Mouse (Mus musculus): ENCODE data around the gene Stk11. TPM values are rescaled to one million over a fixed set of nuclear protein-coding genes. Genes with fewer than 3 reads are reported as not detected.
A peak's percentile ranks its signal among the peaks of the same experiment; 100 is the strongest.

Gene Stk11
- polyA plus RNA-seq, 1 experiment from 2014 or later: 14.4 TPM

- 3% methylated on average over 30 of the region's 30 CpGs for WGBS
- Histone ChIP-seq H3K4me2 (replicated peaks) (peak overlapping the region; percentile 93), H3K4me1 (replicated peaks) (peaks cover 37% of the 10 kb centered on the region), H3K9ac (peak overlapping the region; percentile 95), H3K4me3 (replicated peaks) (peak overlapping the region; percentile 90), H3K27me3 (replicated peaks) (no peaks in the 10 kb centered on the region), H3K9me3 (no peaks in the 10 kb centered on the region), H3K27ac (no peak overlapping the region), H3K36me3 (peaks cover 22% of the 10 kb centered on the region)
- no peak for ATAC-seq
Measured at GRCm38 (mm10) chr10:80116927-80117691, 1.5 kb downstream of the Stk11 start.

GRCm38 (mm10) chr10:80117736-80118135 lies 2.1 kb downstream of the Stk11 start:
- ATAC-seq: no peak
- Histone ChIP-seq H3K27me3 (replicated peaks) (no peaks in the 10 kb centered on the region), H3K27ac (no peak overlapping the region), H3K4me2 (replicated peaks) (peak overlapping the region; percentile 93), H3K4me1 (replicated peaks) (peaks cover 37% of the 10 kb centered on the region), H3K4me3 (replicated peaks) (peak overlapping the region; percentile 90), H3K9me3 (no peaks in the 10 kb centered on the region), H3K9ac (peak overlapping the region; percentile 95), H3K36me3 (peaks cover 22% of the 10 kb centered on the region)
- 25% methylated on average over 1 of the region's 1 CpGs for WGBS

- no peaks in the 10 kb centered on the region for H3K9me3 ChIP-seq
- WGBS: 67% methylated on average over 6 of the region's 6 CpGs
- peak overlapping the region; percentile 95; the same call in 1 of the 2 replicates for H3K9ac ChIP-seq
- peak overlapping the region; percentile 90 for H3K4me3 ChIP-seq (replicated peaks)
- H3K4me2 ChIP-seq (replicated peaks): peak overlapping the region; percentile 93
- peaks cover 37% of the 10 kb centered on the region for H3K4me1 ChIP-seq (replicated peaks)
- H3K27me3 ChIP-seq (replicated peaks): no peaks in the 10 kb centered on the region
- 0 out of 2 replicates have a peak overlapping the region, but pooled peaks have one; percentile 15 for H3K27ac ChIP-seq
- H3K36me3 ChIP-seq: peaks cover 22% of the 10 kb centered on the region
- ATAC-seq: no peak
Measured at GRCm38 (mm10) chr10:80118552-80118951, 2.9 kb downstream of the Stk11 start.

- H3K36me3 ChIP-seq: peaks cover 26% of the 10 kb centered on the region
- no peaks in the 10 kb centered on the region for H3K27me3 ChIP-seq (replicated peaks)
- no peak overlapping the region for H3K27ac ChIP-seq
- WGBS: 79% methylated on average over 2 of the region's 2 CpGs
- no peak overlapping the region for H3K4me3 ChIP-seq (replicated peaks)
- peaks cover 27% of the 10 kb centered on the region for H3K4me1 ChIP-seq (replicated peaks)
- no peaks in the 10 kb centered on the region for H3K9me3 ChIP-seq
- no peak for ATAC-seq
- 0 out of 2 replicates have a peak overlapping the region, but pooled peaks have one; percentile 23 for H3K9ac ChIP-seq
- no peak overlapping the region for H3K4me2 ChIP-seq (replicated peaks)
Measured at GRCm38 (mm10) chr10:80120146-80120545, 4.5 kb downstream of the Stk11 start.

- Histone ChIP-seq H3K9me3 (no peaks in the 10 kb centered on the region), H3K9ac (no peak overlapping the region), H3K4me1 (replicated peaks) (peaks cover 27% of the 10 kb centered on the region), H3K27me3 (replicated peaks) (no peaks in the 10 kb centered on the region), H3K4me2 (replicated peaks) (no peak overlapping the region), H3K36me3 (peaks cover 37% of the 10 kb centered on the region), H3K4me3 (replicated peaks) (no peak overlapping the region), H3K27ac (no peak overlapping the region)
- ATAC-seq: no peak
- 87% methylated on average over 2 of the region's 2 CpGs for WGBS
Measured at GRCm38 (mm10) chr10:80121639-80122038, 6.0 kb downstream of the Stk11 start.

GRCm38 (mm10) chr10:80123932-80124562 lies 8.4 kb downstream of the Stk11 start:
- peaks cover 52% of the 10 kb centered on the region for H3K36me3 ChIP-seq
- no peak overlapping the region for H3K4me3 ChIP-seq (replicated peaks)
- H3K27me3 ChIP-seq (replicated peaks): no peaks in the 10 kb centered on the region
- H3K4me1 ChIP-seq (replicated peaks): peaks cover 6% of the 10 kb centered on the region; the same call in 1 of the 2 replicates
- H3K9me3 ChIP-seq: no peaks in the 10 kb centered on the region
- 83% methylated on average over 9 of the region's 9 CpGs for WGBS
- no peak overlapping the region for H3K9ac ChIP-seq
- no peak overlapping the region for H3K4me2 ChIP-seq (replicated peaks)
- H3K27ac ChIP-seq: no peak overlapping the region
- ATAC-seq: 0 out of 2 replicates have a peak, but pooled peaks have one; percentile 19

- ATAC-seq: no peak
- H3K27me3 ChIP-seq (replicated peaks): no peaks in the 10 kb centered on the region
- H3K27ac ChIP-seq: no peak overlapping the region
- H3K4me2 ChIP-seq (replicated peaks): no peak overlapping the region
- peaks cover 26% of the 10 kb centered on the region for H3K4me1 ChIP-seq (replicated peaks)
- no peaks in the 10 kb centered on the region for H3K9me3 ChIP-seq
- no peak overlapping the region for H3K4me3 ChIP-seq (replicated peaks)
- peaks cover 62% of the 10 kb centered on the region for H3K36me3 ChIP-seq
- 97% methylated on average over 8 of the region's 8 CpGs for WGBS
- no peak overlapping the region for H3K9ac ChIP-seq
Measured at GRCm38 (mm10) chr10:80127920-80128319, 12.3 kb downstream of the Stk11 start.

GRCm38 (mm10) chr10:80129846-80130245 lies 14.2 kb downstream of the Stk11 start:
- no peaks in the 10 kb centered on the region for H3K9me3 ChIP-seq
- no peak overlapping the region for H3K4me3 ChIP-seq (replicated peaks)
- H3K9ac ChIP-seq: no peak overlapping the region
- H3K4me2 ChIP-seq (replicated peaks): no peak overlapping the region
- H3K27ac ChIP-seq: peak overlapping the region; percentile 51
- peaks cover 61% of the 10 kb centered on the region for H3K36me3 ChIP-seq
- H3K4me1 ChIP-seq (replicated peaks): peaks cover 30% of the 10 kb centered on the region
- no peaks in the 10 kb centered on the region for H3K27me3 ChIP-seq (replicated peaks)
- ATAC-seq: peak; percentile 23
- WGBS: 82% methylated on average over 9 of the region's 9 CpGs

GRCm38 (mm10) chr10:80130403-80131031 lies 14.9 kb downstream of the Stk11 start:
- H3K36me3 ChIP-seq: peaks cover 56% of the 10 kb centered on the region
- peak overlapping the region; percentile 33 for H3K4me2 ChIP-seq (replicated peaks)
- WGBS: 59% methylated on average over 18 of the region's 18 CpGs

GRCm38 (mm10) chr10:80131316-80131951 lies 15.8 kb downstream of the Stk11 start:
- Histone ChIP-seq H3K9me3 (no peaks in the 10 kb centered on the region), H3K9ac (0 out of 2 replicates have a peak overlapping the region, but pooled peaks have one; percentile 20), H3K27me3 (replicated peaks) (no peaks in the 10 kb centered on the region; the same call in 1 of the 2 replicates), H3K4me2 (replicated peaks) (peak overlapping the region; percentile 33), H3K27ac (peak overlapping the region; percentile 51), H3K4me3 (replicated peaks) (peak overlapping the region; percentile 2; the same call in 1 of the 2 replicates), H3K36me3 (peaks cover 50% of the 10 kb centered on the region), H3K4me1 (replicated peaks) (peaks cover 30% of the 10 kb centered on the region)
- 23% methylated on average over 55 of the region's 55 CpGs for WGBS
- ATAC-seq: no peak

More at GRCm38 (mm10) chr10:80130403-80131031, 14.9 kb downstream of the Stk11 start:
- ATAC-seq: peak; percentile 77
- Histone ChIP-seq H3K27me3 (replicated peaks) (no peaks in the 10 kb centered on the region), H3K4me3 (replicated peaks) (no peak overlapping the region; the same call in 1 of the 2 replicates), H3K9ac (peak overlapping the region; percentile 20; the same call in 1 of the 2 replicates), H3K27ac (peak overlapping the region; percentile 51), H3K4me1 (replicated peaks) (peaks cover 30% of the 10 kb centered on the region), H3K9me3 (no peaks in the 10 kb centered on the region)

GRCm38 (mm10) chr10:80131952-80132350 lies 16.3 kb downstream of the Stk11 start:
- peak overlapping the region; percentile 33 for H3K4me2 ChIP-seq (replicated peaks)
- 60% methylated on average over 27 of the region's 27 CpGs for WGBS
- H3K36me3 ChIP-seq: peaks cover 48% of the 10 kb centered on the region

More at GRCm38 (mm10) chr10:80131952-80132350, 16.3 kb downstream of the Stk11 start:
- Histone ChIP-seq H3K4me3 (replicated peaks) (peak overlapping the region; percentile 2; the same call in 1 of the 2 replicates), H3K9ac (no peak overlapping the region), H3K27me3 (replicated peaks) (peaks cover 5% of the 10 kb centered on the region), H3K4me1 (replicated peaks) (peaks cover 35% of the 10 kb centered on the region), H3K9me3 (no peaks in the 10 kb centered on the region), H3K27ac (no peak overlapping the region; the same call in 1 of the 2 replicates)
- no peak for ATAC-seq
